Mouse (Mus musculus) forebrain, postnatal 0 days (tissue): ENCODE results near the gene Itpr1. TPM values are rescaled to one million over a fixed set of nuclear protein-coding genes. Genes with fewer than 3 reads are reported as not detected.

ENCODE experiments used
- ATAC-seq: fragments of 200-750 bp; cut with Nextera tagmentation; 2 replicates; pipeline ENCODE4 v1.8.0; 2017; ENCODE audit warnings: mild to moderate bottlenecking, moderate library complexity
- DNase-seq: peaks from one replicate; pipeline ENCODE4 v3.0.0-alpha.2; 2015
- H3K27ac ChIP-seq: fragments of 300-500 bp; sonication (generic); 2 replicates; pipeline ENCODE4 v1.5.1; 2014; ENCODE audit warnings: low read depth, mild to moderate bottlenecking, antibody characterized with exemption, low read length, moderate library complexity, mixed read lengths
- H3K27me3 ChIP-seq: fragments of 300-500 bp; sonication (generic); 2 replicates; pipeline ENCODE4 v1.6.1; 2014; ENCODE audit warnings: mild to moderate bottlenecking, low read length, mixed read lengths; ENCODE audit not compliant: insufficient read depth
- H3K36me3 ChIP-seq: fragments of 300-500 bp; sonication (generic); 2 replicates; pipeline ENCODE4 v1.6.1; 2014; ENCODE audit warnings: mild to moderate bottlenecking, moderate library complexity; ENCODE audit not compliant: insufficient read depth
- H3K4me1 ChIP-seq: fragments of 300-500 bp; sonication (generic); 2 replicates; pipeline ENCODE4 v1.6.1; 2014; ENCODE audit warnings: antibody characterized with exemption; ENCODE audit not compliant: insufficient read depth
- H3K4me2 ChIP-seq: fragments of 300-500 bp; sonication (generic); 2 replicates; pipeline ENCODE4 v1.6.1; 2014; ENCODE audit warnings: low read depth, mild to moderate bottlenecking, moderate library complexity
- H3K4me3 ChIP-seq: fragments of 300-500 bp; sonication (generic); 2 replicates; pipeline ENCODE4 v1.5.1; 2014; ENCODE audit warnings: low read depth, low read length, mixed read lengths
- H3K9ac ChIP-seq: fragments of 300-500 bp; sonication (generic); 2 replicates; pipeline ENCODE4 v1.6.1; 2014; ENCODE audit warnings: mild to moderate bottlenecking
- H3K9me3 ChIP-seq: fragments of 300-500 bp; sonication (generic); 2 replicates; pipeline ENCODE4 v1.6.1; 2016; ENCODE audit warnings: low read length
- CTCF ChIP-seq: sonication (generic); IDR thresholded peaks from 2 replicates; pipeline ENCODE4 v1.5.1; 2016; ENCODE audit warnings: antibody characterized with exemption, control low read depth, low read depth
- WGBS: fragments of 180-500 bp; shearing (Covaris S2); extraction: QIAGEN DNeasy Blood & Tissue Kit; methylation state at CpG from one replicate; pipeline ENCODE4 v1.1.7; 2014; 5-methylcytosine and 5-hydroxymethylcytosine counted together
- polyA plus RNA-seq: library from polyadenylated mRNA; unstranded; fragments of >200 nt; fragmentation: Nextera tagmentation; extraction: Ambion mirVana; gene quantifications from 2 replicates; pipeline ENCODE4 v1.2.1, GENCODE M21; 2015
- total RNA-seq: library from RNA; depleted of rRNA; stranded (reverse); fragments of >200 nt; gene quantifications from 2 replicates; pipeline ENCODE4 v1.2.3, GENCODE M21; 2014

The Itpr1 gene
- total and polyA plus RNA-seq, 2 experiments from 2014 or later: 5.5 to 39.6 TPM

DNA sequence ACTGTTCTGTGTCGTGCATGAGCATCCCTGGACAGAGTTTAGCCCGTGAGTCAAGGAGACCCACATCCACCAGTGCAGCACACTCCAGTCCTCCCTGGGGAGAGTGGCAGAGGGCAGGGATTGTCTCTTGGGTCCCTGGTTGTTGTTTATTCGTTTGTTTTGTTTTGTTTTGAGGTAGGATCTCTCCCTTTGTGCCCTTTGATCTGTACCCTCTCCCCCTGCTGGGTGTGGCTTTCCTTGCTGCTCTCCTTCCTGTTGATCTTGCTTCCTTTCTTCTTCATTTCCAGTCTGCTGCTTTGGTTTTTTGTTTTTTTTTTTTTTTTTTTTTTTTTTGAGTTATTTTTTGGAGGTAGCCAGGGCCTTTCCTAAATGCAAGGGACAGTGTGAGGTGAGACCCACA lies 299.2 kb downstream of the Itpr1 start:
- no peak for ATAC-seq
- Histone ChIP-seq H3K4me3 (no peak overlapping the region), H3K36me3 (no peaks in the 10 kb centered on the region)

DNA sequence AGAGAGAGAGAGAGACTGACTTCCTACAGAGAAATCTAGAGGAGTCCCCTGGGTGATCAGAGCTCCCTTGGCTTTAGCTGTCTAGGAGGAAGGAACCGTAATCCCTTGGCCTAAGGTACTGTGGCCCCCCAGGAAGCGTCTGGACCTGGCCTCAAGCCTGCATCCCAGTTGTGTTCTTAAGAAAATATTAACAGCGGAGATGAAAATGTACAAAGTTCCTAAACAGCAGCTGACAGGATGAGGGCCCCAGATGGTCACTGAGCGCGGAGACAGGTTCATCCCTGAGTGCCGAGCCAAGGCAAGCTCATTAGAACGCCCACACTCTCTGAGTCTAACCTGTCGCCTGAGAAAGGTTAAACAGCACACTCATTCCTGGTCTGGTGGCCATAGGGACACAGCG lies 300.1 kb downstream of the Itpr1 start:
- H3K27ac ChIP-seq: no peak overlapping the region
- no peak for TF ChIP-seq CTCF
- H3K9ac ChIP-seq: no peak overlapping the region
- WGBS: 87% methylated on average over 9 of the region's 9 CpGs
- ATAC-seq: no peak
- no peak for DNase-seq
- H3K4me1 ChIP-seq: no peaks in the 10 kb centered on the region
- H3K9me3 ChIP-seq: no peaks in the 10 kb centered on the region
- H3K27me3 ChIP-seq: no peaks in the 10 kb centered on the region
- no peak overlapping the region for H3K4me2 ChIP-seq
- no peak overlapping the region for H3K4me3 ChIP-seq
- H3K36me3 ChIP-seq: no peaks in the 10 kb centered on the region

More for the DNA sequence above, 299.2 kb downstream of the Itpr1 start:
- no peak for TF ChIP-seq CTCF
- Histone ChIP-seq H3K27ac (no peak overlapping the region), H3K9ac (no peak overlapping the region), H3K4me1 (no peaks in the 10 kb centered on the region), H3K4me2 (no peak overlapping the region), H3K27me3 (no peaks in the 10 kb centered on the region), H3K9me3 (no peaks in the 10 kb centered on the region)
- WGBS: 59% methylated on average over 3 of the region's 3 CpGs
- no peak for DNase-seq

DNA sequence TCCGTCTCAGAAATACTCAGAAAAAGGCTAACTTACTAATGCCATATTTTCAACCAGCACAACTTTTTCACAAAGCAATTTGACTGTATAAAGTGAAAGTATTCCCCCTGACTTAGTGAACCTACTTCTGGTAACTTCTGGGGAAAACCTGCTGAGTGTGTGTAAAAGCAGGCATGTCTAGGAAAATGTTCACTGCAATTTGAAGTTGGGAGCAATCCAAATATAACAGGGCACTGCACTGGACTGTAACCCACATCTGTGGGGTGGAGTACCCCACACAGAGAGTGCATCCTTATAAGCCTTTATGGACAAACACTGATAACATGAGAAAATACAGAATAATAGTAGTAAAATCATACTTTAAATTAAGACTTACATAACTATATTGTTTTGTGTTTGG lies 303.4 kb downstream of the Itpr1 start:
- Histone ChIP-seq H3K9ac (no peak overlapping the region), H3K27ac (no peak overlapping the region), H3K27me3 (no peaks in the 10 kb centered on the region), H3K4me3 (no peak overlapping the region), H3K36me3 (no peaks in the 10 kb centered on the region), H3K9me3 (no peaks in the 10 kb centered on the region), H3K4me1 (no peaks in the 10 kb centered on the region), H3K4me2 (no peak overlapping the region)
- no peak for DNase-seq
- no peak for TF ChIP-seq CTCF
- no peak for ATAC-seq
- WGBS: 88% methylated on average over 1 of the region's 1 CpGs

DNA sequence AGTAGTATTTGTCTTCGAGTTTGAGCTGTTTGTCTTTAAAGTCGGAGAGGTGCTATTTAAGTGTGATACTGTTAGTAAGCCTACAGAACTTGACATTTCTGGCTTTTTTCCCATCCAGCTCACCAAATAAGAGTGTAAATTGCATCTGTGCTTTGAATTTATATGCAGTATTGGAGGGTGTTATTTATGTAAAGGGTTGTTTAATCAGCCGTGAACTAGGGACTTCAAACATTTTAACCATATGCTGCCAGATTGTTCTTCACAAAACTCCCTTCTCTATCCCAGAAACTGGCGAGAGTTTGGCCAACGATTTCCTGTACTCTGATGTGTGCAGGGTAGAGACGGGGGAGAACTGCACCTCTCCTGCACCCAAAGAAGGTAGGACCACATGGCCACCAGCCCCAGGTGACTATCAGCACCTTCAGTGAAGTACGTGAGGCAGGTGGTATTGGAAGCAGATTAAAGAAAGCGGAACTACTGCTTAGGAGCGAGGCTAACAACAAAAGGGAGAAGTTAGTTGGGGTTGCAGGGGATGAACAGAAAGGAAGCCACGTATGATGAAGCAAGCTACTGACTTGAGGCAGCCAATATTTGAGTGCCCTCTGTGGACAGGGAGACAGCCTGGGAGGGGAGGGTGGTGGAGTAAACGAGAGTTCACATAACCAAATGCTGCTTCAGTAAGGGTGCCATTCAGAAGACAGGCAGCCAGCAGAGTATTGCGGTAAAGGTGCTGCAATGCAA lies 304.5 kb downstream of the Itpr1 start:
- Histone ChIP-seq H3K4me1 (no peaks in the 10 kb centered on the region), H3K4me2 (no peak overlapping the region), H3K27me3 (no peaks in the 10 kb centered on the region), H3K9ac (no peak overlapping the region), H3K36me3 (0 out of 2 replicates have a peak, but pooled peaks cover 3% of the 10 kb centered on the region), H3K4me3 (no peak overlapping the region), H3K9me3 (no peaks in the 10 kb centered on the region), H3K27ac (no peak overlapping the region)
- WGBS: 56% methylated on average over 12 of the region's 12 CpGs
- ATAC-seq (no peak), DNase-seq (no peak)
- TF ChIP-seq CTCF: no peak

DNA sequence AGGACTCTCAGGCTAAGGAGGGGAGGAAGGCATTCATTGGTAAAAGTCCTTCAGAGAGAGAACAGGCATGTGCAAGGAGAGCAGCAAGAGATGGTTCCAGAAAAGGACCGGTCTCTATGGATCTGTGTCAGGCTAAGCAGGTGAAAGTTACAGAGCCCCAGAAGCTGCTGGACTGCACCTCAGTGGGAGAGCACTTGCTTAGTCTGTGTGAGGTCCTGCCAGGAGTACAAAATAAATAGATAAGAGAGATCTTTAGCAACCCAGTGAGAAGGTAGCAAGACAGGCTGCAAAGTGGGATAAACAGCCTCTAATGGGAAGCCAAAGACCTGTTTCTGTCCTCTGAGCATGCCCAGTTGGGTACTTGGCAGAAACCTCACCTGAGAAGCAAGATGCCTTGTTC lies 305.1 kb downstream of the Itpr1 start:
- Histone ChIP-seq H3K27me3 (no peaks in the 10 kb centered on the region), H3K9ac (no peak overlapping the region), H3K27ac (no peak overlapping the region), H3K9me3 (no peaks in the 10 kb centered on the region), H3K4me1 (no peaks in the 10 kb centered on the region), H3K36me3 (0 out of 2 replicates have a peak, but pooled peaks cover 3% of the 10 kb centered on the region), H3K4me3 (no peak overlapping the region), H3K4me2 (no peak overlapping the region)
- 93% methylated on average over 1 of the region's 1 CpGs for WGBS
- TF ChIP-seq CTCF: no peak
- ATAC-seq (no peak), DNase-seq (no peak)

DNA sequence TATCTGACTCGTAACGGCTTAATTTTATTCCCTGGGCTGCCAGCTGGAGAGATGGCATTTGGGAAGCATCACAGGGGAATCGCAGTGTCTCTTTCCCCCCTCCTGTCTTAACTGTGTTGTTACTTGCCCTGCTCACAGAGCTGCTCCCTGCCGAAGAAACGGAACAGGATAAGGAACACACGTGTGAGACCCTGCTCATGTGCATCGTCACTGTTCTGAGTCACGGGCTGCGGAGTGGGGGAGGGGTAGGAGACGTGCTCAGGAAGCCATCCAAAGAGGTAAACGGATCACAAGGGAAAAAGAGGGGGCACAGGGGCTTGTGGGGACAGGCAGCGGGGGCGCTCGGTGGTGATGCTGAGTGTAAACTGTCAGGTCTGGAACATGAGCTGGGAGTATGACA lies 305.7 kb downstream of the Itpr1 start:
- Histone ChIP-seq H3K27me3 (no peaks in the 10 kb centered on the region), H3K4me3 (no peak overlapping the region), H3K4me2 (no peak overlapping the region), H3K27ac (no peak overlapping the region), H3K36me3 (0 out of 2 replicates have a peak, but pooled peaks cover 3% of the 10 kb centered on the region), H3K4me1 (no peaks in the 10 kb centered on the region), H3K9ac (no peak overlapping the region), H3K9me3 (no peaks in the 10 kb centered on the region)
- TF ChIP-seq CTCF: no peak
- 76% methylated on average over 14 of the region's 14 CpGs for WGBS
- DNase-seq (no peak), ATAC-seq (peak; percentile 43)

DNA sequence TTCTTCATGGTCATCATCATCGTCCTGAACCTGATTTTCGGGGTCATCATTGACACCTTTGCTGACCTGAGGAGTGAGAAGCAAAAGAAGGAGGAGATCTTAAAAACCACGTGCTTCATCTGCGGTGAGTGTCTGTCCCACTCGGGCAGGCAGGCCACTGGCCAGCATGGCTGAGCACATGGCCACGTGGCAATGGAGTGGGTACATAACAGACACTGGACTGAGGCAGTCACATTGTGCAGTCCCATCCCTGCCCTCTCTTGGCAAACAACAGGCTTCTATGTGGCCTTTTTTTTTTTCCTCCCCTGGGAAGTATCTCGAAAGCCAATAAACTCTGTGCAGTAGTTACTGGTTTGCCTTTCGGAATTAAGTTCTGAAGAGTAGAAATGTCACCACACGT lies 306.4 kb downstream of the Itpr1 start:
- Histone ChIP-seq H3K9ac (no peak overlapping the region), H3K4me2 (no peak overlapping the region), H3K9me3 (no peaks in the 10 kb centered on the region), H3K27ac (no peak overlapping the region), H3K4me1 (no peaks in the 10 kb centered on the region), H3K4me3 (no peak overlapping the region), H3K27me3 (no peaks in the 10 kb centered on the region), H3K36me3 (0 out of 2 replicates have a peak, but pooled peaks cover 3% of the 10 kb centered on the region)
- 94% methylated on average over 9 of the region's 9 CpGs for WGBS
- no peak for ATAC-seq
- DNase-seq: no peak
- no peak for TF ChIP-seq CTCF
